Mouse (Mus musculus) left cerebral cortex, postnatal 25 days (tissue): ENCODE results near the gene Tnfsf15. TPM values are rescaled to one million over a fixed set of nuclear protein-coding genes. Genes with fewer than 3 reads are reported as not detected.

Experiments used
- DNase-seq, 2 experiments: peaks; one replicate each; pipeline ENCODE4 v3.0.0; 2022; ENCODE audit warnings: low spot score in 2 of 2, mixed read lengths in 1 of 2
- intact Hi-C: fragments of 180-260 bp; cut with DNase I; formaldehyde crosslinking; loops from one replicate; pipeline ENCODE4 v1.15.1; 2025
- total RNA-seq, 2 experiments: library from RNA; stranded (reverse); gene quantifications; 2 replicates each; pipeline ENCODE4 v1.2.3; 2021

Tnfsf15 gene
- total RNA-seq: under 1 TPM; 0.09 to 0.11 TPM

- DNase-seq: peak in 1 of 2 experiments; percentile 5
- intact Hi-C loops: no loop called here
Observed at GRCm38 (mm10) chr4:63744693-63745171, at the start of gene Tnfsf15. TSS of gene Tnfsf15 (minus strand) at chr4:63745113.

- DNase-seq: no peak
- intact Hi-C loops: no loop called here
Observed at GRCm38 (mm10) chr4:63792328-63792727, 47.4 kb upstream of the Tnfsf15 start.

GRCm38 (mm10) chr4:63785466-63785865 lies 40.6 kb upstream of the Tnfsf15 start:
- no peak for DNase-seq
- intact Hi-C loops: no loop called here

- intact Hi-C loops: no loop called here
- no peak for DNase-seq
Observed at GRCm38 (mm10) chr4:63783826-63784225, 38.9 kb upstream of the Tnfsf15 start.

- intact Hi-C loops: no loop called here
- DNase-seq: no peak
Observed at GRCm38 (mm10) chr4:63782970-63783613, 38.2 kb upstream of the Tnfsf15 start.

GRCm38 (mm10) chr4:63777223-63777622 lies 32.3 kb upstream of the Tnfsf15 start:
- intact Hi-C loops: no loop called here
- DNase-seq: no peak

GRCm38 (mm10) chr4:63773306-63774090 lies 28.6 kb upstream of the Tnfsf15 start:
- intact Hi-C loops: no loop called here
- DNase-seq: no peak

- no peak for DNase-seq
- intact Hi-C loops: no loop called here
Observed at GRCm38 (mm10) chr4:63772514-63772913, 27.6 kb upstream of the Tnfsf15 start.

GRCm38 (mm10) chr4:63771291-63771690 lies 26.4 kb upstream of the Tnfsf15 start:
- intact Hi-C loops: no loop called here
- no peak for DNase-seq

GRCm38 (mm10) chr4:63769161-63769560 lies 24.2 kb upstream of the Tnfsf15 start:
- intact Hi-C loops: no loop called here

GRCm38 (mm10) chr4:63765050-63765449 lies 20.1 kb upstream of the Tnfsf15 start:
- no peak for DNase-seq
- intact Hi-C loops: no loop called here

More at GRCm38 (mm10) chr4:63769161-63769560, 24.2 kb upstream of the Tnfsf15 start:
- no peak for DNase-seq

- no peak for DNase-seq
- intact Hi-C loops: no loop called here
Observed at GRCm38 (mm10) chr4:63759931-63760330, 15.0 kb upstream of the Tnfsf15 start.

- intact Hi-C loops: no loop called here
- no peak for DNase-seq
Observed at GRCm38 (mm10) chr4:63757527-63758154, 12.7 kb upstream of the Tnfsf15 start.

GRCm38 (mm10) chr4:63756072-63756471 lies 11.2 kb upstream of the Tnfsf15 start:
- no peak for DNase-seq
- intact Hi-C loops: no loop called here

GRCm38 (mm10) chr4:63754467-63755020 lies 9.6 kb upstream of the Tnfsf15 start:
- DNase-seq: no peak
- intact Hi-C loops: no loop called here

- no peak for DNase-seq
Observed at GRCm38 (mm10) chr4:63753855-63754254, 8.9 kb upstream of the Tnfsf15 start.

GRCm38 (mm10) chr4:63752687-63753523 lies 8.0 kb upstream of the Tnfsf15 start:
- peak in 1 of 2 experiments; percentile 45 for DNase-seq
- intact Hi-C loops: no loop called here

More at GRCm38 (mm10) chr4:63753855-63754254, 8.9 kb upstream of the Tnfsf15 start:
- intact Hi-C loops: no loop called here

GRCm38 (mm10) chr4:63748061-63748730 lies 3.3 kb upstream of the Tnfsf15 start:
- no peak for DNase-seq
- intact Hi-C loops: no loop called here

- no peak for DNase-seq
- intact Hi-C loops: no loop called here
Observed at GRCm38 (mm10) chr4:63745271-63745670, 358 bp upstream of the Tnfsf15 start.
